In the genomic region with DNA sequence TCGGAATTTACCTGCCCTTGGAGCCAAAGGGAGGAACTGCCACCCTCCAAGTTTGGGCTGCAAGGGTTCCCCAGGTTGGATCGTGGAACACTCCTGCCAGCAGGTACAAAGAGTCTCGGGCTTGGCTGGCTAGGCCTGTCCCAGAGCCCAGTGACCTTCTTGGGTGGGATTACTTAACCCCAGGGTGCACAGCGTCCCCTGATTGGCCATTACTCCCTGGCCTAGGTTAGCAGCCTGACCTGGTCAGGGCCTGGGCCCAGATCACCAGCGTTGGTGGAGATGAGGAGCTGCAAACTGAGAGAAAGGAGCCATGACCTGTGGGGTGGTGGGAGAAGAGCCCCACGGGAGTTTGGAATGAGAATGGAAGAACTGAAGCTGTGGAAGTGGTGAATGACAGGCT, we compare ENCODE assay signal across 8 mouse cellular contexts. TPM values are rescaled to one million over a fixed set of nuclear protein-coding genes. Genes with fewer than 3 reads are reported as not detected.
DNase-seq lines count a peak whose midpoint lies in the region; ATAC-seq and TF ChIP-seq lines count a peak whose summit lies in the region.

No protein-coding gene starts in this region.

- DNase-seq in heart, embryonic 10.5 days (ENCODE audit: low spot score): no peak
- DNase-seq in heart, postnatal 36 days: no peak
- DNase-seq in liver, embryonic 13.5 days: no peak
- DNase-seq in layer of hippocampus, adult 11-12 months (ENCODE audit: low spot score): no peak
- no peak for DNase-seq in adrenal gland, postnatal 4 days (ENCODE audit: low spot score in 2 of 2)
- no peak for DNase-seq in left cerebral cortex, postnatal 25 days (ENCODE audit: low spot score in 2 of 2)

- ATAC-seq in forebrain, embryonic 16.5 days: peak; percentile 9; the same call in 1 of the 2 replicates
- peak; percentile 30 for ATAC-seq in liver, embryonic 13.5 days (ENCODE audit: low read depth)

- H3ac ChIP-seq in C2C12 (ENCODE audit: control insufficient read depth, insufficient read length, low read depth): peak overlapping the region; percentile 35

- peak overlapping the region; percentile 75 for H3K4me2 ChIP-seq in forebrain, embryonic 16.5 days (ENCODE audit: low read length)
- peak overlapping the region; percentile 94 for H3K4me2 ChIP-seq in liver, embryonic 13.5 days

- WGBS in heart, embryonic 10.5 days: 34% methylated on average over 6 of the region's 6 CpGs
- 37% methylated on average over 6 of the region's 6 CpGs for WGBS in forebrain, embryonic 16.5 days
- WGBS in liver, embryonic 13.5 days (ENCODE audit: insufficient replicate concordance): 46% methylated on average over 6 of the region's 6 CpGs

- H3K4me3 ChIP-seq in heart, embryonic 10.5 days: peak overlapping the region; percentile 84
- no peak overlapping the region for H3K4me3 ChIP-seq in C2C12 (ENCODE audit: insufficient read depth, poor library complexity, severe bottlenecking)
- peak overlapping the region; percentile 59 for H3K4me3 ChIP-seq in forebrain, embryonic 16.5 days (replicated peaks; ENCODE audit: low read length)
- peak overlapping the region; percentile 68 for H3K4me3 ChIP-seq in liver, embryonic 13.5 days (replicated peaks)

- H3K27ac ChIP-seq in heart, embryonic 10.5 days: peak overlapping the region; percentile 95
- no peak overlapping the region for H3K27ac ChIP-seq in forebrain, embryonic 16.5 days (ENCODE audit: low read length)
- H3K27ac ChIP-seq in liver, embryonic 13.5 days: peak overlapping the region; percentile 67

- no peak overlapping the region for H3K9ac ChIP-seq in forebrain, embryonic 16.5 days (replicated peaks; ENCODE audit: low read depth, low read length)
- H3K9ac ChIP-seq in liver, embryonic 13.5 days: peak overlapping the region; percentile 56; the same call in 1 of the 2 replicates

- peaks cover 41% of the 10 kb centered on the region for H3K79me3 ChIP-seq in C2C12 (ENCODE audit: low read depth)

- intact Hi-C loops in heart, postnatal 36 days (cut with DNase I): loop anchor here (5.0 kb wide), 1 partner anchor 39 kb away; no protein-coding TSS in a partner anchor
- intact Hi-C loops in left cerebral cortex, postnatal 25 days (cut with DNase I): no loop called here

- 0 out of 2 replicates have a peak, but pooled peaks cover 5% of the 10 kb centered on the region for H3K27me3 ChIP-seq in heart, embryonic 10.5 days (ENCODE audit: insufficient read depth, poor library complexity, severe bottlenecking)
- no peaks in the 10 kb centered on the region for H3K27me3 ChIP-seq in C2C12 (ENCODE audit: control insufficient read depth, insufficient read depth, insufficient read length)
- no peaks in the 10 kb centered on the region for H3K27me3 ChIP-seq in forebrain, embryonic 16.5 days (replicated peaks; ENCODE audit: control insufficient read depth, insufficient read depth, low read length)
- H3K27me3 ChIP-seq in liver, embryonic 13.5 days: no peaks in the 10 kb centered on the region

- peaks cover 44% of the 10 kb centered on the region for H3K79me2 ChIP-seq in C2C12 (ENCODE audit: control insufficient read depth, insufficient read depth)

- no peak for TF ChIP-seq CTCF in C2C12 (IDR thresholded peaks at IDR 0.05; ENCODE audit: control insufficient read depth, insufficient read depth, insufficient read length)

- peaks cover 59% of the 10 kb centered on the region for H3K4me1 ChIP-seq in heart, embryonic 10.5 days
- H3K4me1 ChIP-seq in forebrain, embryonic 16.5 days (replicated peaks; ENCODE audit: control insufficient read depth, insufficient read depth, low read length): peaks cover 18% of the 10 kb centered on the region
- H3K4me1 ChIP-seq in liver, embryonic 13.5 days (replicated peaks): peaks cover 52% of the 10 kb centered on the region

- no peaks in the 10 kb centered on the region for H3K36me3 ChIP-seq in heart, embryonic 10.5 days
- no peaks in the 10 kb centered on the region for H3K36me3 ChIP-seq in C2C12 (ENCODE audit: control insufficient read depth, insufficient read depth)
- H3K36me3 ChIP-seq in forebrain, embryonic 16.5 days (ENCODE audit: control insufficient read depth, insufficient read depth): no peaks in the 10 kb centered on the region
- no peaks in the 10 kb centered on the region for H3K36me3 ChIP-seq in liver, embryonic 13.5 days

- H3K9me3 ChIP-seq in heart, embryonic 10.5 days: no peaks in the 10 kb centered on the region
- H3K9me3 ChIP-seq in forebrain, embryonic 16.5 days (ENCODE audit: control insufficient read depth, low read length): no peaks in the 10 kb centered on the region
- no peaks in the 10 kb centered on the region for H3K9me3 ChIP-seq in liver, embryonic 13.5 days (replicated peaks)

TF ChIP-seq in C2C12, 6 proteins besides CTCF, POLR2A, EP300 and RAD21:
- TF ChIP-seq FOSL1 (IDR thresholded peaks at IDR 0.05; ENCODE audit: insufficient read depth, low read length, poor library complexity, severe bottlenecking): no peak
- no peak for TF ChIP-seq MAX (IDR thresholded peaks at IDR 0.05)
- no peak for TF ChIP-seq MYOG (IDR thresholded peaks at IDR 0.05; ENCODE audit: control insufficient read depth, extremely low read depth, insufficient read length)
- TF ChIP-seq CEBPB (IDR thresholded peaks at IDR 0.05; ENCODE audit: low read depth): no peak
- no peak for TF ChIP-seq MYOD1 (IDR thresholded peaks at IDR 0.05; ENCODE audit: control insufficient read depth, insufficient read length, low read depth)
- no peak for TF ChIP-seq USF1 (IDR thresholded peaks at IDR 0.05; ENCODE audit: low read depth)

RNA-seq across cellular contexts. Expression of a gene that starts 30.0 kb away (rescaled TPM):
- polyA plus RNA-seq in heart, embryonic 10.5 days (2016; fragmentation: Nextera tagmentation; extraction: Ambion mirVana): 36.3 and 46.7 TPM in 2 replicates
- 100 to 1,000 TPM; 163 to 167 TPM for total RNA-seq in heart, postnatal 36 days (2021)
- polyA plus RNA-seq in C2C12 (2012; fragmentation: generic; extraction: Trizol): 28.7 TPM
- 13.5 and 14.9 TPM in 2 replicates for polyA plus RNA-seq in forebrain, embryonic 16.5 days (2015; fragmentation: Nextera tagmentation; extraction: Ambion mirVana)
- polyA plus RNA-seq in liver, embryonic 13.5 days (2015; fragmentation: Nextera tagmentation; extraction: Ambion mirVana): 6.9 and 9.2 TPM in 2 replicates
- 10 to 100 TPM; 43.2 to 44.1 TPM for total RNA-seq in adrenal gland, postnatal 4 days (2021)
- 1 to 10 TPM; 3.6 to 6.8 TPM for total RNA-seq in left cerebral cortex, postnatal 25 days (2021)

RNA-seq across cellular contexts. Expression of a gene that starts 58.3 kb away (rescaled TPM):
- 0.06 TPM in 1 of 2 replicates, not detected in the other for polyA plus RNA-seq in heart, embryonic 10.5 days (2016; fragmentation: Nextera tagmentation; extraction: Ambion mirVana)
- total RNA-seq in heart, postnatal 36 days (2021): not detected
- polyA plus RNA-seq in C2C12 (2012; fragmentation: generic; extraction: Trizol): not detected
- polyA plus RNA-seq in forebrain, embryonic 16.5 days (2015; fragmentation: Nextera tagmentation; extraction: Ambion mirVana): 0.09 and 0.27 TPM in 2 replicates
- polyA plus RNA-seq in liver, embryonic 13.5 days (2015; fragmentation: Nextera tagmentation; extraction: Ambion mirVana): 0.44 and 0.87 TPM in 2 replicates
- total RNA-seq in adrenal gland, postnatal 4 days (2021): 1 to 10 TPM in 1 of 2 experiments, under 1 TPM in 1; 0.37 to 2.9 TPM
- under 1 TPM in 1 of 2 experiments, not detected in 1; 0.18 TPM for total RNA-seq in left cerebral cortex, postnatal 25 days (2021)
